Mouse (Mus musculus) C2C12 (cell line): ENCODE measurements around the gene Tgfa.

Source experiments
- CEBPB ChIP-seq: IDR thresholded peaks from one replicate; pipeline ENCODE4 v1.6.1; 2011; ENCODE audit warnings: low read depth, mild to moderate bottlenecking, control low read depth, moderate library complexity
- CTCF ChIP-seq: IDR thresholded peaks from one replicate; pipeline ENCODE4 v1.5.1; 2011; ENCODE audit not compliant: control insufficient read depth, insufficient read depth, insufficient read length
- MAX ChIP-seq: IDR thresholded peaks from one replicate; pipeline ENCODE4 v1.6.1; 2011; ENCODE audit warnings: mild to moderate bottlenecking, control low read depth
- MYOD1 ChIP-seq: IDR thresholded peaks from one replicate; pipeline ENCODE4 v1.6.1; 2011; ENCODE audit warnings: low read depth; ENCODE audit not compliant: control insufficient read depth, insufficient read length
- USF1 ChIP-seq: IDR thresholded peaks from one replicate; pipeline ENCODE4 v1.6.1; 2011; ENCODE audit warnings: low read depth, mild to moderate bottlenecking, control low read depth, moderate library complexity

GRCm38 (mm10) chr6:86210619-86211018 lies 15.6 kb downstream of the Tgfa start:
- TF ChIP-seq USF1 = no peak
- no peak for TF ChIP-seq MYOD1
- no peak for TF ChIP-seq CTCF
- no peak for TF ChIP-seq MAX
- TF ChIP-seq CEBPB = no peak
